Mouse (Mus musculus): Measurements from ENCODE around the gene Dusp19.

The Dusp19 gene

GRCm38 (mm10) chr2:80616854-80617737 lies at the start of gene Dusp19, which contains the start of gene Nup35:
Gene Dusp19 (plus strand): TSS chr2:80617045.
Gene Nup35 (plus strand): TSS chr2:80617236.
- peak; percentile 97 for DNase-seq

- peak; percentile 52 for DNase-seq
Observed at GRCm38 (mm10) chr2:80567411-80567810, 49.4 kb upstream of the Dusp19 start.

DNA sequence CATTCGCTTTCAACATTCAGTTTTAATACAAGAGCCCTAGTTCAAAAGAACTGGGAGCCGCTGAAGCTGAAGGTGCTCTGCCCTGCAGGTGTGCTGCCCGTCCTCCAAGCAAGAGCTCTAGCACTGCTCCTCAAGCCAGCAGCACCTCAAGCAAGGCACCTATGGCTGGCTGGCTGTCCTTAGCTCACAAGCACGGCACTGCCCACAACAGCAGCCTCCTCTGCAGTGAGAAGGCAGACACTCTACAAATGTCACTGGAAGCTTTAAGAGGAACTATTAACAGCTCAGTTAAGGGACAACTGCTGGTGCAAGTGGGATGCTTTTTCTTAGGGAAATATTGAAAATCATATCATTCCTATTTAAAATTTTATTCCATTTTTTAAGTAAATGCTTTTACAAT lies 46.2 kb upstream of the Dusp19 start:
- DNase-seq: no peak

DNA sequence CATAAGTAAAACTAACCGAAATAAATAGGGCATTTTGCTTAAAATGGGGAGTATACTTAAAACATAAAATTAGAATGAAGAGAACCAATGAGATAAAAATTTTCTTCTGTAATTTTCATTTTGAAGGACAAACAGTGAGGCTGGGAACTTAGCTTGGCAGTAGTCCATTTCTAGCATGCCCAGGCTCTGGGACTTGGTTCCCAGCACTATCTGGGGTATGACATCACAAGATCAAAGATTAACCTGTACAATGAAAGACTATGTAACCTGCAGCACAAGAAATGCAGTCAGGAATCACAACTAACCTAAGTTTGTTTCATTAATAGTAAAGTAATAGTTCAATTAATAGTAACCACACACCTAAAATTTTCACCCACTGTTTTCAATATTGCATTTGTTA lies 39.6 kb upstream of the Dusp19 start:
- DNase-seq: no peak

DNA sequence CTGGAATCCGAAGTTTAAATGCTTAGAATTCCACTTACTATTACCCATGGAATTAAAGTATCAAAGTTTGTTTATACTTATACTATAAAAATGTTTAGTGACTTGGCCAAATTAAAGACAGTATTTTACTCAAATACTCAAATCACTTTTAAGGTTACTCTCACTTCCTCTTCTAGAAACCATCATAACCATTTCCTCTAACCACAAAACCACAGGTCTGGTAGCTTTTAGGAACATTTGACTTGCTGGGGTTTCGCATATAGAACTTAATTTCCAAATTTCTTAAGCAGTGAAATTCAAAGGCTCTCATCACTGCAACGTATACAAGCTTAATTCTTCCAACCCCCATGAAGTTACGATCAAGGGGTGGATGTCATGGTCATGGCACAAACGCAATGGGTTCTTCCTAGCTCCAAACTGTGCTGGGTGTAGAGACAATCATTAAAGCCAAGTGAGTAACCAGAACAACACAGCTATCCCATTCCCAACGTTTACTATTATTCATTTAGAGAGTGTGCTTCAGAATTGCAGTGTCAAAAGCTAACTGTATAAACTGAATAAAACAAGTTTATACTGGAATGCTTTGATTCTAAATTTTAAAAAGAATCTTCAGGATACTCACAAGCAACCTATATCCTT lies 37.5 kb upstream of the Dusp19 start:
- DNase-seq: no peak

DNA sequence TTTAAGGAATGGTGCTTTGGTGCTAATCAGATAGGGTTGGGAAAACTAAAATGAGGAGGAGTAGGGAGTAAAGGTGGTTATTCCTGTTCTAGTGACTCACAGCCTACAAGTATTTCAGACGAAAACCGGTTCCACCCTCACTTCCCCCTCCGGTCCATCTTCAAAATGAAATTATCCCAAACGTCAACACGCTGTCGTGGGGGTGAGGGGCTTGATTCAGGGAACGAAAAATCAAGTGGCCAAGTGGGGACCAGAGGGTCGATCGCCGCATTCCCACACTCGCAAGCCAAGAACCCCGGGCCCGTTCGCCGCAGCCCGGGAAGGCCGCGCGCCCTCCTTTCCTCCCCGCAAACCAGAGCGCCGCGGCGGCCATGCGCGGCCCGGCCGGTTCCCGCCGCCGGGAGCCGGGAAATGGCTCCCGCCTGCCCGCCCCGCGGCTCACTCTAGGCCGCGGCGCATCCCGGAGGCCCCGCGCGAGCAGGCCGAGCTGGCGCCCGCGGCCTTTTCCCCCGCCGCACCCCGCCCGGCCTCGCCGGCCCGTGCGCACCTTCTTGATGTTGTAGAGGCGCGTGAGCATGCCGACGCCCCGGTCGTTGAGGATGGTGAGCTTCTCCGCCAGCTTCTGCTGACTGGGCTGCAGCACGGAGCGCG lies 36.4 kb upstream of the Dusp19 start:
- peak; percentile 58 for DNase-seq

- DNase-seq: peak; percentile 90
Observed at GRCm38 (mm10) chr2:80581043-80581711, 35.7 kb upstream of the Dusp19 start, which contains the start of gene Nckap1. Gene Nckap1 (minus strand): TSS chr2:80581380.

DNA sequence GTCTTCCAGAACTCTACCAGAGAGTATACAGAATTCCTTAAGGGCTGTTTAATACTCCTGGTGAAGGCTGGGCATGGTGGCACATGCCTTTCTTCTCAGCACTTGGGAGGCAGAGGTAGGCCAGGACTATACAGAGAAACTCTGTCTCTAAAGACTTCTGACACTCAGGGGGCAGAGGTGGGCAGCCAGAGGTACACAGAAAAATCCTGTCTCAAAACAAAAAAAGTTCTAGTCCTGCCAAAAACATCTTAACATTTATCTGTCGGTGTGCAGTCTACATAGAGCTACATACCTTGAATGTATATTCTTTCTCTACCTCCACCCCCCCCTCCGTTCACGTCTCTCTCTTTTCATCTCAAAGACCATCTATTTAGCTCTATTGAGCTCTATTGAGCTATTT lies 34.5 kb upstream of the Dusp19 start:
- DNase-seq: no peak

- no peak for DNase-seq
Observed at GRCm38 (mm10) chr2:80594215-80594918, 22.5 kb upstream of the Dusp19 start.

DNA sequence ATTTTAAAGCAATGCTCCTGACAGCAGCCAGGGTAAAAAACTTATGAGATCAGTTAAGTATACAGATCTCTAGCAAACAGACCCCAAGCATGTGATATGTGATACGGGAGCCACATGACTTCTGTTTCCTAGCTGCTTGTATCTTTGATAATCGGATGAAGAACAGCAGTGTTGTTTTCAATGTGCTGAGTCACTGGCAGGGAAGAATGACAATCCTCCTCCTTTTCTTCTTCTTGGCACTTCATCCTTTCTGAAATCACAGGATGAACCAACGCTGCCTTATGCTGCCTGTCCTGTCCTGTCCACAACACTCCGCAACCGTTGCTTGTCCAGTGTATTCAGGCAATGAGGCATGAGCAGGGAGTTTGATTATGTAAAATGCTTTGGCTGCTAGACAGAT lies 19.9 kb upstream of the Dusp19 start:
- no peak for DNase-seq

- no peak for DNase-seq
Observed at GRCm38 (mm10) chr2:80599850-80600249, 17.0 kb upstream of the Dusp19 start.

GRCm38 (mm10) chr2:80600611-80601010 lies 16.2 kb upstream of the Dusp19 start:
- no peak for DNase-seq

- DNase-seq: no peak
Observed at GRCm38 (mm10) chr2:80602756-80603155, 14.1 kb upstream of the Dusp19 start.

DNA sequence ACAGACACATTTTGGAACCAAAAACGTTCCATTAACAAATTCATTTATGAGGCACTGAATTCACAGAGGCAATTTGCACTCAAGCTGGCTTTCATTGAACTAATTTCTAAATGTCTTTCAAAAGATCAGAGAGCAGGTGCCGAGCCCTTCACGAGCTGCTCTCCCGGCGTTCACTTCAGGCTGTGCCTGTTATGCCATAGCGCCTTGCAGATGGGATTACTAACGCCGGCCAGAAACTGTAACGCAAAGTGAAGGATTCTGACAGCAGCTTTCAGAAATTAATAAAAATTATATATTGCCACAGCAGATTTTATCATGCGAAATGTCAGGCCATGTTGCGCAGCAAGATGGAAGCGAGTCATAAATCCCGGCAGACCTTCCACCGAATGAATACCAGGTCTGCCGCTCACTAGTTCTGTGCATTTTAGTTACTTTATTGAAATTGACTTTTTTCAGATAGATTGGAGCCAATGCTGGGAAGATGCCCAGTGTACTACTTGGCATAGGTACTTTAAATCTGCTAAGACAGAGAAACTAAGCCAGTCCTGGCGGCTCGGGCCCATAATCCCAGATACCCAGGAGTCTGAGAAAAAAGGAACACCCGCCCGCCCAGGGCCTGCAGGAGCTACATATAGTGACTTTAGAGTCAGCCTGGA lies 12.9 kb upstream of the Dusp19 start:
- DNase-seq: no peak

DNA sequence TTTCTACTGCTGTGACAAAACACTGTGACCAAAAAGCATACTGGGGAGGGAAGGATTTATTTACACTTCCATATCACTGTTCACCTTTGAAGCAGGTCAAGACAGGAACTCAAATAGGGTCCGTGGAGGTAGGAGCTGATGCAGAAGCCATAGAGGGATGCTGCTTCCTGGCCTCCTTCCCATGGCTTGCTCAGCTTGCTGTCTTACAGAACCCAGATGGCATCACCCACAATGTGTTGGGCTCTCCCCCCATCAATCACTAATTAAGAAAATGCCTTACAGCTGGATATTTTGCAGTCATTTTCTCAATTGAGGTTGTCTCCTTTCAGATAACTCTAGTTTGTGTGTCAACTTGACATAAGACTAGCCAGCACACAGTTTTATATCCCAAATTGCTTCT lies 4.6 kb upstream of the Dusp19 start:
- no peak for DNase-seq

GRCm38 (mm10) chr2:80612796-80613195 lies 4.0 kb upstream of the Dusp19 start:
- DNase-seq: peak; percentile 17

- no peak for DNase-seq
Observed at GRCm38 (mm10) chr2:80618991-80619390, 2.1 kb downstream of the Dusp19 start.

DNA sequence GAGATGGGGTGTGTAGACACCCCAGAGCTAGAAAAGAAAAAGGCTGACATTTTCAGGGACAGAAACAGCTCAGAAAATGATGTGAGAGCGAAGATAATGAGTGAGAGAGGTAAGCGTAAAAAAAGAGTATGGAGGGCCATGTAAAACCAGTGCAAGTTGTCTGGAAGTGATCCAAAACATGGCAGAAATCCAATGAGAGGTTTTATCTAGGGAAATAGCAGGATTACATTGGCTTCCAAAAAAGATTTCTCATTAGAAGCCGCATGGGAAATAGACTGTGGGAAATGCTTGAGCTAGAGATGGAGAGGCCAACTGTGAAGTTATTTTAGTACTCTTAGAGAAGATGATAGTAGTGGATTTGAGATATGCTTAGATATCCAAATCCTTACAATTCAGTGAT lies 5.1 kb downstream of the Dusp19 start:
- no peak for DNase-seq

DNA sequence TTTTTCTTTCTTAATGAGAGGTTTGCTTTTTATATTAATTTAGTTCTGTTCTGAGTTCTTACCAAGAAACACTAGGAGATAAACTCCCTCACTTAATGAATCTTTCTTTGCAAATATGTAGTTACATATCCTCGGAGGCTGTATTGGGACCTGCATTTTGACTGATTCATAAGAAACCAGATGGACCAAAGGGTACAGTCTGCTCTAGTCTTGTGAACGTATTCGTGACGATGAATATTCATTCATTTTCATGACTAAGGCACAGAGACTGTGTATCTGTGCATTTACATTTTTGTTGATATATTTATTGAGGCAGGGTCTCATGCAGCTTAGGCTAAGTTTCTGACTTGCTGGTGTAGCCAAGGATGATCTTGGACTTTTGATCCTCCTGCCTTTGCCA lies 7.7 kb downstream of the Dusp19 start:
- DNase-seq: no peak

DNA sequence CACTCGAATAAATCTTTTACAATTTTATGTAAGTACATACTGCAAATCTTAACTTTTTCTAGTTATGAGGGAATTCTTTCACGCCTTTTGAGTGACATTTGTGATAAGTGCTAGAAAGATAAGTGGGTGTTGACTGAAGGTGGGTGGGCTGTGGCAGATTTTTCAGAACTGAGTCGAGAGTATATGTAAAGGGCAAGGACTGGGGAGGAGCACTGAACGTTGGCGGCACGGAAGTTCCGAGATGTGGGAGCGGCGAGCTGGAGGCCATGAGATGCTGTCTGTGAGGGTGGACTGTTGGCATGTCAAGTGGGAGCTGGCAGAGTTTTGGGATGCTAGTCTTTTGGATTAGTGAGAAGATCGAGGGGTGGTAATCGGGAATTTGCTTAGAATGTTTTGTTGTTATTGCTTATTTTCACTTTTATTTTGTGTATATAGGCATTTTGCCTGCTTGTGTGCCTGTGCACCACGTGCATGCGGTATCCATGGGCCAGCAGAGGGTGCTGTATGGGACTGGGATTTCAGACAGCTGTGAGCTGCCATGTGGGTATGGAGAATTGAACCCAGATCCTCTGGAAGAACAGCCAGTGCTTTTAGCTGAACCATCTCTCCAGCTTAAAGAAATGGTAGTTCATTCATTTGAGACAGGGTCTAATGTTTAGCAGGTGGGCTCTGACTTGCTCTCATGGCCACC lies 15.6 kb downstream of the Dusp19 start:
- DNase-seq: no peak
